Mouse (Mus musculus): Measurements from ENCODE around the gene Wfdc2.

DNA sequence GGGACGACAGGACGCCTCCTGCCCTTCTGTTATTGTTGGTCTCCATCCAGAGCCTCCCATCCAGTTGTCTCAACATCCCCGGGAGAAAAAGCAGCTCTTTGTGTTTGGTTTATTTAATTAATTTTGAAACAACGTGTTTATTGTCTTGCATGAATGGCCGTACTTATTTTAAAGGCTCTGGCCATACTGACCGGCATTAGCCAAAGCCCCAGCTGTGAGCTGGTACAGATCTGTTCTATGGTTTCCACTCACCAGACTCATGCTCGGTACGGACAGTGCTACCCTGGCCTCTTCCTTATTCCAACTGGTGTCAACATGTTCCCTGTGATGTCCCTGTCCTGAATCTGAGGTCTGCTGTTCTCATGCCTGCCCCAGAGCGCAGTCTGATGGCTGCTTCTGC, 46.3 kb upstream of the Wfdc2 start:
- TF ChIP-seq CTCF (IDR thresholded peaks at IDR 0.05; ENCODE audit: borderline replicate concordance, control insufficient read depth, extremely low read depth, insufficient read depth, low read length, poor library complexity) (no peak), POLR2A (IDR thresholded peaks at IDR 0.05; ENCODE audit: control insufficient read depth, extremely low read depth, insufficient read depth, low read length, poor library complexity) (no peak)
